Mouse (Mus musculus): ENCODE measurements around the gene Cds1.

- no peak for TF ChIP-seq RAD21 (IDR thresholded peaks at IDR 0.05; ENCODE audit: low read depth, low read length)
- TF ChIP-seq CTCF (IDR thresholded peaks at IDR 0.05 in 2 of 3, conservative IDR thresholded peaks at IDR 0.05 in 1 of 3; ENCODE audit: control insufficient read depth in 1 of 3, insufficient read depth in 1 of 3, low read depth in 2 of 3, low read length in 3 of 3, poor library complexity in 1 of 3, severe bottlenecking in 1 of 3), result no peak
- TF ChIP-seq JUND (IDR thresholded peaks at IDR 0.05; ENCODE audit: low read depth, low read length), result no peak
- TF ChIP-seq CHD1 (IDR thresholded peaks at IDR 0.05; ENCODE audit: low read depth, low read length), result no peak
- no peak for TF ChIP-seq MAFK (IDR thresholded peaks at IDR 0.05; ENCODE audit: borderline replicate concordance, low read depth, low read length)
- no peak for TF ChIP-seq POLR2A (IDR thresholded peaks at IDR 0.05; ENCODE audit: control insufficient read depth in 1 of 2, insufficient read depth in 1 of 2, low read depth in 1 of 2, low read length in 2 of 2, poor library complexity in 1 of 2)
- TF ChIP-seq MYC (IDR thresholded peaks at IDR 0.05; ENCODE audit: low read depth, low read length), result no peak
- TF ChIP-seq USF1 (IDR thresholded peaks at IDR 0.05; ENCODE audit: low read depth, low read length), result no peak
- TF ChIP-seq POLR2AphosphoS5 (IDR thresholded peaks at IDR 0.05; ENCODE audit: borderline replicate concordance, low read depth, low read length), result no peak
- TF ChIP-seq MAX (IDR thresholded peaks at IDR 0.05; ENCODE audit: low read length), result no peak
- no peak for TF ChIP-seq NELFE (IDR thresholded peaks at IDR 0.05; ENCODE audit: low read depth, low read length)
- no peak for TF ChIP-seq MAZ (IDR thresholded peaks at IDR 0.05; ENCODE audit: low read depth, low read length)
- no peak for TF ChIP-seq GATA1 (IDR thresholded peaks at IDR 0.05; ENCODE audit: low read depth, low read length)
- no peak for TF ChIP-seq GABPA (IDR thresholded peaks at IDR 0.05; ENCODE audit: low read depth, low read length)
Observed at GRCm38 (mm10) chr5:101832991-101833390, 68.1 kb downstream of the Cds1 start.

Data from MEL (cell line).